Mouse (Mus musculus): ENCODE results near the gene Arl15. TPM values are rescaled to one million over a fixed set of nuclear protein-coding genes. Genes with fewer than 3 reads are reported as not detected.

The Arl15 gene
- polyA plus RNA-seq, 1 experiment from 2014 or later, result 3.7 TPM

- no peaks in the 10 kb centered on the region for H3K9me3 ChIP-seq (ENCODE audit: control insufficient read depth, low read length)
- no peaks in the 10 kb centered on the region for H3K4me1 ChIP-seq (replicated peaks; ENCODE audit: control insufficient read depth, insufficient read depth)
- H3K27ac ChIP-seq (replicated peaks), result no peak overlapping the region
- H3K4me2 ChIP-seq (replicated peaks; ENCODE audit: low read depth), result no peak overlapping the region
- no peaks in the 10 kb centered on the region for H3K27me3 ChIP-seq (ENCODE audit: control insufficient read depth, insufficient read depth, low read length)
- no peak overlapping the region for H3K4me3 ChIP-seq (ENCODE audit: low read depth, low read length)
- H3K9ac ChIP-seq (ENCODE audit: low read length), result no peak overlapping the region
- ATAC-seq (ENCODE audit: low FRiP score, low TSS enrichment), result no peak
- H3K36me3 ChIP-seq (ENCODE audit: control insufficient read depth, insufficient read depth, low read length), result no peaks in the 10 kb centered on the region
- WGBS, result 86% methylated on average over 2 of the region's 2 CpGs
- TF ChIP-seq CTCF (IDR thresholded peaks at IDR 0.05; ENCODE audit: low read depth), result no peak
- no peak for TF ChIP-seq EP300 (optimal IDR thresholded peaks at IDR 0.05)
- no peak for DNase-seq (ENCODE audit: low spot score)
Measured at GRCm38 (mm10) chr13:113993066-113993465, 198.8 kb downstream of the Arl15 start.

GRCm38 (mm10) chr13:113994586-113994985 is 200.3 kb downstream of the Arl15 start:
- H3K9me3 ChIP-seq (ENCODE audit: control insufficient read depth, low read length), result no peaks in the 10 kb centered on the region
- TF ChIP-seq CTCF (IDR thresholded peaks at IDR 0.05; ENCODE audit: low read depth) (no peak), EP300 (optimal IDR thresholded peaks at IDR 0.05) (no peak)
- no peak overlapping the region for H3K4me2 ChIP-seq (replicated peaks; ENCODE audit: low read depth)
- no peak overlapping the region for H3K4me3 ChIP-seq (ENCODE audit: low read depth, low read length)
- H3K27me3 ChIP-seq (ENCODE audit: control insufficient read depth, insufficient read depth, low read length), result no peaks in the 10 kb centered on the region
- H3K36me3 ChIP-seq (ENCODE audit: control insufficient read depth, insufficient read depth, low read length), result no peaks in the 10 kb centered on the region
- DNase-seq (ENCODE audit: low spot score) (no peak), ATAC-seq (ENCODE audit: low FRiP score, low TSS enrichment) (no peak)
- WGBS, result 78% methylated on average over 6 of the region's 6 CpGs
- H3K4me1 ChIP-seq (replicated peaks; ENCODE audit: control insufficient read depth, insufficient read depth), result no peaks in the 10 kb centered on the region
- no peak overlapping the region for H3K9ac ChIP-seq (ENCODE audit: low read length)
- H3K27ac ChIP-seq (replicated peaks), result no peak overlapping the region

GRCm38 (mm10) chr13:113995490-113996236 is 201.4 kb downstream of the Arl15 start:
- TF ChIP-seq EP300 (optimal IDR thresholded peaks at IDR 0.05), result no peak
- TF ChIP-seq CTCF (IDR thresholded peaks at IDR 0.05; ENCODE audit: low read depth), result no peak
- H3K27ac ChIP-seq (replicated peaks), result no peak overlapping the region
- ATAC-seq (ENCODE audit: low FRiP score, low TSS enrichment), result no peak
- no peaks in the 10 kb centered on the region for H3K27me3 ChIP-seq (ENCODE audit: control insufficient read depth, insufficient read depth, low read length)
- DNase-seq (ENCODE audit: low spot score), result no peak
- H3K36me3 ChIP-seq (ENCODE audit: control insufficient read depth, insufficient read depth, low read length), result no peaks in the 10 kb centered on the region
- 35% methylated on average over 9 of the region's 9 CpGs for WGBS
- no peak overlapping the region for H3K9ac ChIP-seq (ENCODE audit: low read length)
- no peaks in the 10 kb centered on the region for H3K9me3 ChIP-seq (ENCODE audit: control insufficient read depth, low read length)
- H3K4me1 ChIP-seq (replicated peaks; ENCODE audit: control insufficient read depth, insufficient read depth), result no peaks in the 10 kb centered on the region
- H3K4me3 ChIP-seq (ENCODE audit: low read depth, low read length), result no peak overlapping the region
- no peak overlapping the region for H3K4me2 ChIP-seq (replicated peaks; ENCODE audit: low read depth)

GRCm38 (mm10) chr13:113998811-113999210 is 204.5 kb downstream of the Arl15 start:
- Histone ChIP-seq H3K27ac (replicated peaks) (no peak overlapping the region), H3K4me3 (ENCODE audit: low read depth, low read length) (no peak overlapping the region), H3K27me3 (ENCODE audit: control insufficient read depth, insufficient read depth, low read length) (no peaks in the 10 kb centered on the region), H3K4me1 (replicated peaks; ENCODE audit: control insufficient read depth, insufficient read depth) (no peaks in the 10 kb centered on the region), H3K9ac (ENCODE audit: low read length) (no peak overlapping the region), H3K4me2 (replicated peaks; ENCODE audit: low read depth) (no peak overlapping the region), H3K9me3 (ENCODE audit: control insufficient read depth, low read length) (no peaks in the 10 kb centered on the region), H3K36me3 (ENCODE audit: control insufficient read depth, insufficient read depth, low read length) (no peaks in the 10 kb centered on the region)
- WGBS, result 93% methylated on average over 12 of the region's 12 CpGs
- DNase-seq (ENCODE audit: low spot score) (no peak), ATAC-seq (ENCODE audit: low FRiP score, low TSS enrichment) (no peak)
- no peak for TF ChIP-seq EP300 (optimal IDR thresholded peaks at IDR 0.05)

GRCm38 (mm10) chr13:114003463-114003862 is 209.2 kb downstream of the Arl15 start:
- DNase-seq (ENCODE audit: low spot score), result no peak

GRCm38 (mm10) chr13:114004191-114004590 is 209.9 kb downstream of the Arl15 start:
- H3K9ac ChIP-seq (ENCODE audit: low read length), result no peak overlapping the region
- H3K4me1 ChIP-seq (replicated peaks; ENCODE audit: control insufficient read depth, insufficient read depth), result no peaks in the 10 kb centered on the region
- H3K4me2 ChIP-seq (replicated peaks; ENCODE audit: low read depth), result no peak overlapping the region
- H3K4me3 ChIP-seq (ENCODE audit: low read depth, low read length), result no peak overlapping the region
- DNase-seq (ENCODE audit: low spot score) (no peak), ATAC-seq (ENCODE audit: low FRiP score, low TSS enrichment) (no peak)
- no peak overlapping the region for H3K27ac ChIP-seq (replicated peaks)
- 42% methylated on average over 6 of the region's 6 CpGs for WGBS
- no peaks in the 10 kb centered on the region for H3K36me3 ChIP-seq (ENCODE audit: control insufficient read depth, insufficient read depth, low read length)
- H3K27me3 ChIP-seq (ENCODE audit: control insufficient read depth, insufficient read depth, low read length), result no peaks in the 10 kb centered on the region
- no peaks in the 10 kb centered on the region for H3K9me3 ChIP-seq (ENCODE audit: control insufficient read depth, low read length)
- TF ChIP-seq EP300 (optimal IDR thresholded peaks at IDR 0.05) (no peak), CTCF (IDR thresholded peaks at IDR 0.05; ENCODE audit: low read depth) (no peak)

More at GRCm38 (mm10) chr13:114003463-114003862, 209.2 kb downstream of the Arl15 start:
- no peak for ATAC-seq (ENCODE audit: low FRiP score, low TSS enrichment)
- no peak for TF ChIP-seq EP300 (optimal IDR thresholded peaks at IDR 0.05)
- TF ChIP-seq CTCF (IDR thresholded peaks at IDR 0.05; ENCODE audit: low read depth), result no peak
- H3K36me3 ChIP-seq (ENCODE audit: control insufficient read depth, insufficient read depth, low read length), result no peaks in the 10 kb centered on the region
- H3K9ac ChIP-seq (ENCODE audit: low read length), result no peak overlapping the region
- H3K9me3 ChIP-seq (ENCODE audit: control insufficient read depth, low read length), result no peaks in the 10 kb centered on the region
- H3K4me1 ChIP-seq (replicated peaks; ENCODE audit: control insufficient read depth, insufficient read depth), result no peaks in the 10 kb centered on the region
- no peak overlapping the region for H3K4me3 ChIP-seq (ENCODE audit: low read depth, low read length)
- no peak overlapping the region for H3K27ac ChIP-seq (replicated peaks)
- H3K27me3 ChIP-seq (ENCODE audit: control insufficient read depth, insufficient read depth, low read length), result no peaks in the 10 kb centered on the region
- H3K4me2 ChIP-seq (replicated peaks; ENCODE audit: low read depth), result no peak overlapping the region
- 56% methylated on average over 10 of the region's 10 CpGs for WGBS
